Comparison of ENCODE assay signal across 20 mouse cellular contexts in genomic region chr5:148982396-148982795, GRCm38 (mm10). TPM values are rescaled to one million over a fixed set of nuclear protein-coding genes. Genes with fewer than 3 reads are reported as not detected.
"Had no signal": no experiment of that assay in that cellular context is flagged by ENCODE, and none has a peak within 500 bp of the region (broad histone marks: within the 10 kb centered on the region; RNA-seq: fewer than 3 reads in every experiment).

No protein-coding gene starts in this region.

- H3K36me3 ChIP-seq: midbrain, embryonic 10.5 days; midbrain, embryonic 12.5 days; neural tube, embryonic 15.5 days; stomach, embryonic 15.5 days had no signal

- H3K4me3 ChIP-seq: midbrain, embryonic 10.5 days; midbrain, embryonic 12.5 days; myocyte; neural tube, embryonic 13.5 days; neural tube, embryonic 15.5 days; stomach, embryonic 15.5 days had no signal

- DNase-seq: lung, adult 18-20 months; lung, embryonic 14.5 days; lung, postnatal 10 days; lung, postnatal 4 days; midbrain, embryonic 14.5 days; right cerebral cortex, postnatal 14 days; thymus, adult 2 months; thymus, postnatal 25 days; thymus, postnatal 4 days had no signal

- H3K9ac ChIP-seq: lung, embryonic 14.5 days; midbrain, embryonic 12.5 days; neural tube, embryonic 13.5 days; neural tube, embryonic 15.5 days; stomach, embryonic 15.5 days had no signal

- H3K27ac ChIP-seq: midbrain, embryonic 10.5 days; midbrain, embryonic 12.5 days; neural tube, embryonic 13.5 days; neural tube, embryonic 15.5 days; stomach, embryonic 15.5 days; stomach, postnatal 0 days had no signal

- H3K27me3 ChIP-seq: midbrain, embryonic 12.5 days; neural tube, embryonic 13.5 days; neural tube, embryonic 15.5 days; stomach, embryonic 15.5 days had no signal

RNA-seq across cellular contexts. Expression of gene Gm42791, which starts 12.6 kb away (rescaled TPM):
- total RNA-seq: megakaryocyte, adult 5-6 weeks had no signal
- polyA plus RNA-seq: midbrain, embryonic 14.5 days; spleen, adult 2 months; testis, adult 2 months; thymus, adult 2 months; urinary bladder, adult 2 months had no signal
